Mouse (Mus musculus) stomach, embryonic 15.5 days (tissue): ENCODE measurements at regions not wholly inside any gene's neighbourhood (a gene's known extent, or its start where the extent isn't known, plus 50 kb on each side); places are given as distances from the start of the nearest gene placed in this dataset.

Experiments used
- ATAC-seq: fragments of 200-750 bp; cut with Nextera tagmentation; 2 replicates; pipeline ENCODE4 v1.8.0; 2017; ENCODE audit warnings: low read depth, moderate number of reproducible peaks, moderate TSS enrichment; ENCODE audit not compliant: insufficient read depth, low FRiP score
- H3K27ac ChIP-seq: fragments of 300-500 bp; sonication (generic); 2 replicates; pipeline ENCODE4 v1.5.1; 2015; ENCODE audit warnings: mild to moderate bottlenecking, inconsistent platforms
- H3K27me3 ChIP-seq: fragments of 300-500 bp; sonication (generic); replicated peaks from 2 replicates; pipeline ENCODE4 v1.6.1; 2015; ENCODE audit warnings: inconsistent platforms
- H3K36me3 ChIP-seq: fragments of 300-500 bp; sonication (generic); 2 replicates; pipeline ENCODE4 v1.6.1; 2015; ENCODE audit warnings: inconsistent platforms
- H3K4me1 ChIP-seq: fragments of 300-500 bp; sonication (generic); 2 replicates; pipeline ENCODE4 v1.6.1; 2015; ENCODE audit warnings: inconsistent platforms
- H3K4me2 ChIP-seq: fragments of 300-500 bp; sonication (generic); 2 replicates; pipeline ENCODE4 v1.6.1; 2015; ENCODE audit warnings: mild to moderate bottlenecking, inconsistent platforms
- H3K4me3 ChIP-seq: fragments of 300-500 bp; sonication (generic); replicated peaks from 2 replicates; pipeline ENCODE4 v1.5.1; 2015; ENCODE audit warnings: inconsistent platforms
- H3K9ac ChIP-seq: fragments of 300-500 bp; sonication (generic); 2 replicates; pipeline ENCODE4 v1.6.1; 2015; ENCODE audit warnings: inconsistent platforms
- H3K9me3 ChIP-seq: fragments of 300-500 bp; sonication (generic); 2 replicates; pipeline ENCODE4 v1.6.1; 2016; ENCODE audit warnings: inconsistent platforms
- WGBS: fragments of 180-500 bp; shearing (Covaris S2); methylation state at CpG from one replicate; pipeline ENCODE4 v1.1.7; 2015; 5-methylcytosine and 5-hydroxymethylcytosine counted together

DNA sequence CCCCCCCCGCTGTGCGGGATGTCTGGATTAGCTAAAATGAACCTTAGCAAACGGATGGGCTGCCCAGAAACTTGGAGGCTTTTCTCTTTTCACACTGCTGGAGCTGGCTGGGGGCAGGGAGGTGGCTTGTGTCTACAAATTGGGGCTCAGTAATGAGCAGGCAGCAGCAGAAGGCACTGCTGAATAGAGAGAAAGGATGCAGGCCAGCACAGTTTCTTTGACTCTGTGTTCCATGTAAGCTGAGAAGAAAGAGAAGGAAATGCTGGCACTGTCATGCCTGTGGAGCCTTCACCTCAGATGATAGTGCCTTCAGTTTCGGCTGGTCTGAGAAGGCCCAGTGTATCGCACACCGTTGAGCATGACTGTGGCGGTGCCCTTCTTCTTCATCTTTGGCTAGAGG is 305.6 kb upstream of the Adgrl2 start:
- Histone ChIP-seq H3K9ac (no peak overlapping the region), H3K36me3 (no peaks in the 10 kb centered on the region), H3K4me3 (no peak overlapping the region), H3K27ac (no peak overlapping the region), H3K9me3 (no peaks in the 10 kb centered on the region), H3K4me1 (no peaks in the 10 kb centered on the region), H3K4me2 (no peak overlapping the region), H3K27me3 (no peaks in the 10 kb centered on the region)
- ATAC-seq, result no peak
- WGBS, result 69% methylated on average over 6 of the region's 7 CpGs

DNA sequence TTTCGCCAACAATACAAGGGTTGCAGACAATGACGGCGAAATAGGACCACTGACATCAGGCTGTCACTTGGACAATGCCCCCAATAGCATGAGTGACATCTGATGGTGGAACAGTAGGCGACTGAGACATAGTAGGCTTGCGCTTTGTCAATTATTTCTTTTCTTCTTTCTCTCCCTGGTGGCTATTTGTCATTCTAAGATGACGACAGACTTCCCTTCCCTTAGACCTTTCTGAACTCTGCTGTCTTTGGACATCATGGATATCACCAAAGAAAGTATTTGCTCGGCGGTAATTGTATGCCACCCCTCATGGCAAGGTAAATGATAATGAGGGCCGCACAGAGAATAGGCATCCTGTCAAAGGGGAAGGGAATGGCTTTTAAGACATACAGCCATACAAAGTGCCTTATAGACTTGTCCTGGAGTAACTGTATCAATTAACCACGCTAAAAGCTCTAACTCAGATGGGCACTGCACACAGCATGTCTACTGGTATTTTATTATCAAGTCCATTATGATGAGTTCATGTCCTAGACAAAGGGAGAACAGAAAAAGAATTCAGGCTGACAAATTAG is 305.0 kb upstream of the Adgrl2 start:
- no peak overlapping the region for H3K4me2 ChIP-seq
- ATAC-seq, result no peak
- no peaks in the 10 kb centered on the region for H3K27me3 ChIP-seq
- 79% methylated on average over 10 of the region's 10 CpGs for WGBS
- H3K4me1 ChIP-seq, result no peaks in the 10 kb centered on the region
- no peak overlapping the region for H3K4me3 ChIP-seq
- no peaks in the 10 kb centered on the region for H3K36me3 ChIP-seq
- H3K9ac ChIP-seq, result no peak overlapping the region
- no peaks in the 10 kb centered on the region for H3K9me3 ChIP-seq
- H3K27ac ChIP-seq, result no peak overlapping the region

DNA sequence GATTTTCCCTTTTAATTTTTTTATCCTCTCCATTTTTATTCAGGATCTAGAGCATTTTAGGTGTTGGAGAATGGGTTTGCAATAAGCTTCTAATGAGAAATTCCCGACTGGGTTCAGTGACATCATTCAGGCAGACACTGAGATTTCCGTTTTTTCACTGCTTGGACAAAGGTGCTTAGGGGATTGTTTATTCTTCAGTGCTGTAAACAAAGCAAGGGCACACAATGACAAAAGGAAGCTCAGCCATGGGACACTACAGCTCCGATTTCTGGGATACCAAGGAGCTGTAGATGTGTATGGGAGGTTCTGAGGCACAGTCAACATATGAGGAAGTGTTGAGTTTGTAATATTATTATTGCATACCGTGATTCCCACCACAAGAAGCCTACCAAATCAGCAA is 304.1 kb upstream of the Adgrl2 start:
- no peak for ATAC-seq
- WGBS, result 59% methylated on average over 4 of the region's 4 CpGs
- H3K36me3 ChIP-seq, result no peaks in the 10 kb centered on the region
- no peaks in the 10 kb centered on the region for H3K9me3 ChIP-seq
- no peaks in the 10 kb centered on the region for H3K27me3 ChIP-seq
- no peaks in the 10 kb centered on the region for H3K4me1 ChIP-seq
- no peak overlapping the region for H3K4me3 ChIP-seq
- H3K27ac ChIP-seq, result no peak overlapping the region
- no peak overlapping the region for H3K4me2 ChIP-seq
- no peak overlapping the region for H3K9ac ChIP-seq

DNA sequence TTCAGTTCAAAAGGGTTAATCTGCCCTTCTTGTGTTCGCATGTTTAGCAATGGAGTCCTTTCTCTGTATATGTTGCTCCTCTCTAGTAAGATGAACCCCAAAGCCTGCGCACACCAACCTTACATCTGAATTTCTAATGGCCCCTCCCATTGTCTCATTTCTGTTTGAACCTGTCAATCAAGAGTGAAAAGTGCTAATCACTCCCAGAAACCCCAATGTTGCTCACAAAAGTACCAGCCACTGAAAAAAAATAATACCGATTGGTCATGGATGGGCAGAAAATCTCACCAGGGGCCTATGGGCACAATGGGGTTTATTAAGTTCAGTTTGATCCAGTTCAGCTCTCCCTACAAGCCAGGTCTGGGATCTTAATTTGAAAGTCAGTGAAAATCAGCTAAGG is 302.1 kb upstream of the Adgrl2 start:
- 96% methylated on average over 3 of the region's 3 CpGs for WGBS
- Histone ChIP-seq H3K36me3 (no peaks in the 10 kb centered on the region), H3K4me1 (no peaks in the 10 kb centered on the region), H3K27ac (no peak overlapping the region), H3K9me3 (no peaks in the 10 kb centered on the region), H3K4me3 (no peak overlapping the region), H3K27me3 (no peaks in the 10 kb centered on the region), H3K9ac (no peak overlapping the region), H3K4me2 (no peak overlapping the region)
- no peak for ATAC-seq

DNA sequence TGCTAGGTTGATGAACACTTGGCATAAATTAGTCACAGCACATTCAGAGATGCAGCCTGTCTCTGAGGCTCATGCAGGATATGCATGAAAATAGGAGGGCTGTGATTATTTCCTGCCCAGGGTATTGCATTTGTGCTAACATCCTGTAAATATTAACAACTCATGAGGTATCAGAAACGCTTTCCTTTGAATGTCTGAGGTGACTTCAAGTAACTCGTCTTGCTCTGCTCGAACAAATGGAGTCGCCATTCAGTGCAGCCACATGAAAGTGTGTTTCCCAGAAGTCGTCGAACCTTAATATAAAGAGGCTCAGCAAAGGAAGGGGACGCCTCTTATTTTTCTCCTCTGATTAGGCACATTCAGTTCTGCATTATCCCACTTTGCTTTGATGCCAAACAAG is 301.1 kb upstream of the Adgrl2 start:
- no peak overlapping the region for H3K9ac ChIP-seq
- H3K27me3 ChIP-seq, result no peaks in the 10 kb centered on the region
- 74% methylated on average over 7 of the region's 7 CpGs for WGBS
- no peak for ATAC-seq
- H3K27ac ChIP-seq, result no peak overlapping the region
- no peaks in the 10 kb centered on the region for H3K36me3 ChIP-seq
- no peak overlapping the region for H3K4me3 ChIP-seq
- H3K4me2 ChIP-seq, result no peak overlapping the region
- H3K4me1 ChIP-seq, result no peaks in the 10 kb centered on the region
- no peaks in the 10 kb centered on the region for H3K9me3 ChIP-seq

DNA sequence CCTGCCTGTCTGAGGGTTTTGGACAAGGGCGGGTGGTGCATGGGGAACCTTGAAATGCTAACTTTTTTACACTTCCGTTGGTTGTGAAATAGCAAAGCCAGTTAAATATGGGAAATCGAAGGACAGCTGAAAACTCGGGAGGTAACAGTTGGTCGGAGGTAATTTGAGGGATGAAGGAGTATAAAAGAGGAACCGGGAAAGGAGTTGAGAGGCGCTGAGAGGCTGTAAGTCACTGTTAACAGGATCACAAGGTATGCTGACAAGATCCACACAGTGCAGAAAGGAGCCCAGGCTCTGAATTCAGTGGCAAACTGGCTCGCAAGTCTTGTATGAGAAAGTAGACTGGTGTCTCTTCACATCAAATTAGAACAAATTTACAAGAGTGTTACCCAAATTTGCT is 299.9 kb upstream of the Adgrl2 start:
- 67% methylated on average over 8 of the region's 8 CpGs for WGBS
- ATAC-seq, result no peak
- H3K36me3 ChIP-seq, result no peaks in the 10 kb centered on the region
- no peak overlapping the region for H3K4me3 ChIP-seq
- H3K9me3 ChIP-seq, result no peaks in the 10 kb centered on the region
- H3K4me2 ChIP-seq, result no peak overlapping the region
- H3K4me1 ChIP-seq, result no peaks in the 10 kb centered on the region
- H3K27ac ChIP-seq, result no peak overlapping the region
- H3K27me3 ChIP-seq, result no peaks in the 10 kb centered on the region
- H3K9ac ChIP-seq, result no peak overlapping the region

DNA sequence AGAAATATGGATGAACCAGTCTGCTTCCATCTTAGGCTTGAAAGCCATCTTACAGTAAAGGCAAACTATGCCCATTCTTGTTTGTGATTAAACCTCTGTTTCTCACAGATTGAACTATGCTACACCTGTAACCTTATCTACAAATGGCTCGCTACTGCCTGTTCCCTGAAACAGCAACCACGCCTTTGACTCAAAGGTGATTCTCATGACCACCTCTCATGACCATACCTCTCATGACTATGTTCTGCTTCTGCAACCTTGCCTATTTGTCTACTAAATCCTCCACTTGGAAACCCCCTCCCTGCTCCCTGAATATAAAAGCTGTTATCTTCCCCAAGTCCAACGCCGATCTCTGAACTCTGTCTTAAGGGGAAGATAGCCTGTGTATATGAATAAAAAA is 296.7 kb upstream of the Adgrl2 start:
- Histone ChIP-seq H3K4me2 (no peak overlapping the region), H3K36me3 (no peaks in the 10 kb centered on the region), H3K4me1 (no peaks in the 10 kb centered on the region), H3K27ac (no peak overlapping the region), H3K4me3 (no peak overlapping the region), H3K9ac (no peak overlapping the region), H3K9me3 (no peaks in the 10 kb centered on the region), H3K27me3 (no peaks in the 10 kb centered on the region)
- no peak for ATAC-seq
- 79% methylated on average over 4 of the region's 4 CpGs for WGBS

DNA sequence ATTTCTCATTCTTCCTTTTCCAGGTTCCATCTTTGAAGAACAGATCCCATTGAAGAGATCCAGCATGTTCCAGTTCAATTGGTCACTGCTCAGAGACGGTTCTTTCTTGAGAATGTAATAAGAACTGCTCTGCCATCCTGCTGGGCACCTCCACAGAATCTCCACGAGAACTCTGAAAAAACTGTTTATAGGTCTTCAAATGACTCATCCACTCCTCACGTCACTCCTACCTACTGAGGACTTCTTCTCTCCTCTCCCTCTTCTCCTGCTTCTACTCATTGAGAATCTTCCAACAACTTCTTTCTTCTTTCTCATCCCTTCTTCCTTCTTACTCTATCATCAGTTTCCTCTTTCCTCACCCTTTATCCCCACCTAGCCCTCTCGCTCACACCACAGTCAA is 294.6 kb upstream of the Adgrl2 start:
- no peaks in the 10 kb centered on the region for H3K36me3 ChIP-seq

DNA sequence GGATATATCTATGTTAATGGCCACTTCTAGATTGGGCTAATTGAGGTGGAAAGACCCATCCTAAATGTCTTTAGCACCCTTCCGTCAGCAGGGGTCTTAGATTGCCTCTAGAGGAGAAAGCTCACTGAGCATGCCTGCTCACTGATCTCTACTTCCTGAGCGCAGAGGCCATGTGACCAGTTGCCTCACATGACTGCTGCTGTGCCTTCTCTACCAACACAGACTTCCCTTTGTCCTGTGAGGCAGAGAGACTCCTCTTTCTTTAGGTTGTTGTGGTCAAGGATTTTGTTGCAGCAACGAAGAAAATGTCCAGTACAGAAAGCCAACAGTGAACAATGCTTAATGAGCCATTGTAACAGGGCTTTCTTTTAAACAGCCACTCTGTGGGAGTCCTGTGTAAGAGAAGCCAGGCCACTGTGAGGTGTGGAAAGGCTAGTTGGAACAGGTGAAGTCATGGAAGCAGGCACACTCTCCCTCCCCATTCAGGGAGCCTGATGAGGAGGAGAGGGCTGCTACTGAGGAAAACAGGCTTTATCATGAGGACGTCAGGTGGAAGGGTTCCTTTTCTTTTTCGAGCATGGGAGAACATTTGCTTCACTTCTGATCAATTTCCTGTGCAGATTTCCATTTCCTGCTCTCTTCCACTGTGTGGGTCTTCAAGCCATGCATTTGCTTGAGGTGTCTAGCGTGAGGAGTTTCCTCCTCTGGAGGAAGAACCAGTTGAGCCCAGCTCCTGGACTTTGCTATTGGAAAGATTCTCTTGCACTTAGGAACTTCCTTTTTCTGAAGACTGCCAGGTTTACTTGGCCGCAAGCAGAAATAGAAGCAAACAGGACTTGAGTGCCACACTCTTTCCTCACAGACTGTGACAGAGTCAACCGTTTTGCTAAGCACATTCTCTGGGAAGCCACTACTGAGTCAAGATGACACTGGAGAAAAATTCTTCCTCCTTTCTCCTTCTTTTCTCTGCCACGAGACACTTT is 290.7 kb upstream of the Adgrl2 start:
- no peaks in the 10 kb centered on the region for H3K9me3 ChIP-seq
- no peak for ATAC-seq
- H3K4me2 ChIP-seq, result no peak overlapping the region
- WGBS, result 82% methylated on average over 9 of the region's 9 CpGs
- H3K4me3 ChIP-seq, result no peak overlapping the region
- H3K4me1 ChIP-seq, result no peaks in the 10 kb centered on the region
- no peak overlapping the region for H3K27ac ChIP-seq
- no peak overlapping the region for H3K9ac ChIP-seq
- H3K27me3 ChIP-seq, result no peaks in the 10 kb centered on the region
- no peaks in the 10 kb centered on the region for H3K36me3 ChIP-seq

More for the DNA sequence above, 294.6 kb upstream of the Adgrl2 start:
- Histone ChIP-seq H3K4me3 (no peak overlapping the region), H3K4me2 (no peak overlapping the region), H3K4me1 (no peaks in the 10 kb centered on the region), H3K27me3 (no peaks in the 10 kb centered on the region), H3K9ac (no peak overlapping the region), H3K27ac (no peak overlapping the region), H3K9me3 (no peaks in the 10 kb centered on the region)
- ATAC-seq, result no peak
- 84% methylated on average over 4 of the region's 4 CpGs for WGBS

DNA sequence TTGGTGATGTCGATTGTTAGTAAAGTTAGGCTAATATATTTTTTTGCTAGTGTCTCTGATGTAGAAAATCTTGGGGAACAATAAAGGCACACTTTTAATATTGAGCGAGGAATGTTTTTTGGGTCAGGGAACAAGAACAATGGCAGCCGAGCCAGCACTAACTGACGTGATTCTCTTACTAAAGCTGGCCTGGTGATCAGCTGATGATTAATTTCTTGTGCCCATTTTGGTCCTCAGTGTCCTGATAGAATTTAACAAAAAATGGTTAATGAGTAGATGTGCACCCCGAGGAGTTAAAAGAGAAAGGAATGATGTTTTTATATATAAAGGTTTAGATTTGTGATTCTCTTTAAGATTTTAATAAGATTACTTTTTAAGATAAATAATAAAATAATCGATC is 289.0 kb upstream of the Adgrl2 start:
- no peak for ATAC-seq
- WGBS, result 84% methylated on average over 6 of the region's 6 CpGs

DNA sequence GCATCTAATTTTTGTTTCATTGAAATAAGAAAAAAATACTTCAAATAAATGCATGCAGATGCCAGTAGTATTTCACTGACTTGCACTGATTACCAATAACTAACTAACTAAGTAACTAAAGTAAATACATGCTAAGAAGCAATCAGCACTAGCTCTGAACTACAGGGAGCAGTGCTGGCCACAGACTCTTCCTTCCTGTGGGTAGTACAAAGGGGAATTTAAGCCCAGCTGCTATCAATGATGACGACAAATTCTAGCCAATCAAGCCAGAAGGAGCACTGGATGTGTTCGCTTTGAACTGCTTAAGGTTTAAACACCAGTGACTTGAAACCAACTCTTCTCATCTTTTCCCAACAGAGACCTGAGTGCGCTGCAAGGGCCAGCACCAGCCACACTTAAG is 287.5 kb upstream of the Adgrl2 start:
- H3K27me3 ChIP-seq, result no peaks in the 10 kb centered on the region
- no peak for ATAC-seq
- WGBS, result 81% methylated on average over 3 of the region's 3 CpGs

More for the DNA sequence above, 289.0 kb upstream of the Adgrl2 start:
- Histone ChIP-seq H3K27me3 (no peaks in the 10 kb centered on the region), H3K9ac (no peak overlapping the region), H3K4me2 (no peak overlapping the region), H3K27ac (no peak overlapping the region), H3K4me3 (no peak overlapping the region), H3K36me3 (no peaks in the 10 kb centered on the region), H3K9me3 (no peaks in the 10 kb centered on the region), H3K4me1 (no peaks in the 10 kb centered on the region)

DNA sequence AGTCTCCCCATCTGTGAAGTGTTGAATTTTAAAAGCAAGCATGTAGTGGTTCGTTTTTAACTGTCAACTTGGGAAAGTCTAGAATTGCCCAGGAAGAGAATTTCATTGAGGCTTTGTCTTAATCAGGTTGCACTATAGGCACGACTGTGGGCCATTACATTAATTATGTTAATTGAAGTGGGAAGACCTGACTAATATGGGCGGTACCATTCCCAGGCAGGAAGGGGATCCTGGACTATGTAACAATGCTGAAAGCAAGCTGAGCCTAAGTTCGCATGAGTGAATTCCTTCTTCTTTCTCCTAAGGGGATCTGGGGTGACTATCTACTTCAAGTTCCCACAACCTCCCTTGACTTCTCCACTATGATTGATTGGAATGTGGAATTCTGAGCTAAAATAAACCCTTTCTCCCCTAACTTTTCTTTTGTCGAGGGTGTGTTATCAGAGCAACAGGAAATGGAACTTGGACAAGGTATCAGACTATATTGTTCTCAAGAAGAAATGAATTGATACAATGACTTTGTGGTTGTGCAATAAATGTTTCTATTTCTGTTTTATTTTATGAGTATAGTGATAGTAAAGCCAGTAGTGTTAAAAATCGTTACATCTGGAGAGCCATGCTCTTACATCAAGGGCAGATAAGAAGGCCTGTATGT is 285.2 kb upstream of the Adgrl2 start:
- no peaks in the 10 kb centered on the region for H3K27me3 ChIP-seq
- ATAC-seq, result no peak
- no peaks in the 10 kb centered on the region for H3K36me3 ChIP-seq
- WGBS, result 65% methylated on average over 6 of the region's 6 CpGs
- H3K4me2 ChIP-seq, result no peak overlapping the region
- no peak overlapping the region for H3K27ac ChIP-seq
- H3K9me3 ChIP-seq, result no peaks in the 10 kb centered on the region
- no peak overlapping the region for H3K9ac ChIP-seq
- H3K4me3 ChIP-seq, result no peak overlapping the region
- no peaks in the 10 kb centered on the region for H3K4me1 ChIP-seq

More for the DNA sequence above, 287.5 kb upstream of the Adgrl2 start:
- no peak overlapping the region for H3K27ac ChIP-seq
- no peak overlapping the region for H3K9ac ChIP-seq
- H3K36me3 ChIP-seq, result no peaks in the 10 kb centered on the region
- H3K4me2 ChIP-seq, result no peak overlapping the region
- H3K4me3 ChIP-seq, result no peak overlapping the region
- H3K4me1 ChIP-seq, result no peaks in the 10 kb centered on the region
- H3K9me3 ChIP-seq, result no peaks in the 10 kb centered on the region
